8 mouse cellular contexts compared by ENCODE assay signal in the genomic region with DNA sequence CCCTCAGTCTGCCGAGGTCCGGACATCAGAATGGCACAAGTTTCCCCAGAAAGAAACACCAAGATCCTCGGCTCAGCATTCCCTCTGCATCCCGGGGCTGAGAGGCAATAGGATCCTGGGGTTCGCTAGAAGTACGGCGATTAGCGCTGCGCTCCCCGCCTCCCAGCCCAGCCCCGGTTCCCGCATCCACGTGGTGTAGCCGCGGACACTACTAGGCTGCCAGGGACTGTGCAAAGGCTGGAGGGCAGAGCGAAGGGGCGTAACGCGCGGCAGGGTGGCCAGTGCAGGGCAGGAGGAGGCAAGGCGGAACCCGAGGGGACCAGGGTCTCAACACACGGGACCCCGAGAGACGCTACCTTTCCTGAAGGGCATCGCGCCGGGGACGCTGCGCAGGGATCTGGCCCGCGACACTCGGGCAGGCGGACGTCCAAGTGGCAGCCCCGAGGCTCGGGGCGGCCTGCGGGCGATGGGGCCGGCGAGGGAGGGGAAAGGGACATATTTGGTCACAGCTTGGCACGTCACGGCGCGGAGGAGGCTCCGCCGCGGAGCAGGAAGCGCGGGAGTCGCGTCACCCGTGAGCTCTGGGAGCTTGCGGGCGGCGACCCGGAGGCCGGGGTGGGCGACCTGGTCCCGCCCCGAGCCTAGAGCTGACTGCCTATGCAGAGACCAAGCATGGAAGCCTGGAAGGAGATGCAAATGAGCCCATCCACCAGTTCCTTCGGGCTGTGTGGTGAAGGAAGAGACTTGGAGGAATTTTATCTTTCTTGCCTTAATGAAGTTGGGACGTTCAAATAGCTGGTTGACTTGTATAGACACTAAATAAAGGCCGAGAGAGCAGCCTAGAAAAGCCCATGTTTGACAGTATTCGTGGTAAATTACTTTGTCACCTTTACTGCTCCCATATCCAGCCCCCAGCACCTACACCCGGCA. TPM values are rescaled to one million over a fixed set of nuclear protein-coding genes. Genes with fewer than 3 reads are reported as not detected.
A peak's percentile ranks its signal among the peaks of the same experiment; 100 is the strongest.
DNase-seq lines count a peak whose midpoint lies in the region; ATAC-seq and TF ChIP-seq lines count a peak whose summit lies in the region.

A gene (minus strand): TSS at position 607 of the 930 bp plus-strand sequence.

- ATAC-seq in CD4-positive, CD25-positive, alpha-beta regulatory T cell, adult 4 months: peak; percentile 90
- peak; percentile 90 for ATAC-seq in forebrain, embryonic 15.5 days (replicated peaks)
- peak; percentile 71 for ATAC-seq in liver, postnatal 0 days
- peak; percentile 87 for ATAC-seq in neural tube, embryonic 12.5 days (ENCODE audit: low FRiP score, low read depth)

- no peak within 1 kb of the TSS for H3K27ac ChIP-seq in forebrain, embryonic 15.5 days (replicated peaks)
- peak within 1 kb of the TSS; percentile 81 for H3K27ac ChIP-seq in liver, postnatal 0 days (ENCODE audit: low read depth)
- H3K27ac ChIP-seq in neural tube, embryonic 12.5 days: no peak within 1 kb of the TSS
- H3K27ac ChIP-seq in testis, adult 2 months (ENCODE audit: control insufficient read depth, insufficient read depth, low read depth, low read length): peak within 1 kb of the TSS; percentile 65

- peak within 1 kb of the TSS; percentile 60 for H3K9ac ChIP-seq in forebrain, embryonic 15.5 days (replicated peaks)
- H3K9ac ChIP-seq in liver, postnatal 0 days (replicated peaks): peak within 1 kb of the TSS; percentile 71
- peak within 1 kb of the TSS; percentile 57 for H3K9ac ChIP-seq in neural tube, embryonic 12.5 days

- H3K4me2 ChIP-seq in forebrain, embryonic 15.5 days (replicated peaks): peak within 1 kb of the TSS; percentile 94
- H3K4me2 ChIP-seq in liver, postnatal 0 days (ENCODE audit: low read depth, low read length): peak within 1 kb of the TSS; percentile 87
- H3K4me2 ChIP-seq in neural tube, embryonic 12.5 days (replicated peaks): peak within 1 kb of the TSS; percentile 99

- TF ChIP-seq EP300 in liver, postnatal 0 days (IDR thresholded peaks at IDR 0.05; ENCODE audit: low read depth): no peak

- no peaks in the 10 kb centered on the region for H3K9me3 ChIP-seq in forebrain, embryonic 15.5 days
- no peaks in the 10 kb centered on the region for H3K9me3 ChIP-seq in liver, postnatal 0 days (ENCODE audit: low read length)
- H3K9me3 ChIP-seq in neural tube, embryonic 12.5 days: no peaks in the 10 kb centered on the region

- TF ChIP-seq CTCF in liver, postnatal 0 days (IDR thresholded peaks at IDR 0.05; ENCODE audit: low read depth): no peak
- TF ChIP-seq CTCF in testis, adult 2 months (IDR thresholded peaks at IDR 0.05; ENCODE audit: control insufficient read depth, insufficient read depth, insufficient replicate concordance, low read depth, low read length): no peak

- H3K4me1 ChIP-seq in forebrain, embryonic 15.5 days: peaks cover 18% of the 10 kb centered on the region
- peaks cover 26% of the 10 kb centered on the region for H3K4me1 ChIP-seq in liver, postnatal 0 days (ENCODE audit: insufficient read depth)
- peaks cover 20% of the 10 kb centered on the region for H3K4me1 ChIP-seq in neural tube, embryonic 12.5 days
- H3K4me1 ChIP-seq in testis, adult 2 months (ENCODE audit: control insufficient read depth, insufficient read depth, low read length): peaks cover 10% of the 10 kb centered on the region

- no peaks in the 10 kb centered on the region for H3K36me3 ChIP-seq in forebrain, embryonic 15.5 days
- no peaks in the 10 kb centered on the region for H3K36me3 ChIP-seq in liver, postnatal 0 days (replicated peaks; ENCODE audit: insufficient read depth, low read length)
- no peaks in the 10 kb centered on the region for H3K36me3 ChIP-seq in neural tube, embryonic 12.5 days
- H3K36me3 ChIP-seq in testis, adult 2 months (ENCODE audit: control insufficient read depth, insufficient read depth, low read length): no peaks in the 10 kb centered on the region

- peak within 1 kb of the TSS; percentile 59 for H3K4me3 ChIP-seq in forebrain, embryonic 15.5 days
- peak within 1 kb of the TSS; percentile 65 for H3K4me3 ChIP-seq in liver, postnatal 0 days (ENCODE audit: low read depth, low read length)
- H3K4me3 ChIP-seq in neural tube, embryonic 12.5 days: peak within 1 kb of the TSS; percentile 48
- peak within 1 kb of the TSS; percentile 77 for H3K4me3 ChIP-seq in testis, adult 2 months (ENCODE audit: control insufficient read depth, low read depth, low read length)

- intact Hi-C loops in heart, postnatal 25 days (cut with DNase I): loop anchor here (5.0 kb wide), 1 partner anchor 49 kb away; a partner anchor contains a TSS

- TF ChIP-seq POLR2A in testis, adult 2 months (IDR thresholded peaks at IDR 0.05; ENCODE audit: control insufficient read depth, low read depth, low read length): peak; percentile 52

- 2% methylated on average over 63 of the region's 67 CpGs for WGBS in forebrain, embryonic 15.5 days
- WGBS in liver, postnatal 0 days (ENCODE audit: insufficient replicate concordance): 4% methylated on average over 47 of the region's 67 CpGs
- 1% methylated on average over 67 of the region's 67 CpGs for WGBS in neural tube, embryonic 12.5 days

- H3K27me3 ChIP-seq in forebrain, embryonic 15.5 days: peaks cover 20% of the 10 kb centered on the region
- H3K27me3 ChIP-seq in liver, postnatal 0 days (ENCODE audit: insufficient read depth, low read length): 0 out of 2 replicates have a peak, but pooled peaks cover 12% of the 10 kb centered on the region
- H3K27me3 ChIP-seq in neural tube, embryonic 12.5 days (replicated peaks): peaks cover 27% of the 10 kb centered on the region
- H3K27me3 ChIP-seq in testis, adult 2 months (ENCODE audit: control insufficient read depth, insufficient read depth, low read length): no peaks in the 10 kb centered on the region

- DNase-seq in cerebellum, adult 11 months: peak; percentile 46
- DNase-seq in heart, postnatal 25 days (ENCODE audit: low spot score): peak; percentile 69
- DNase-seq in layer of hippocampus, adult 11-12 months (ENCODE audit: low spot score): peak; percentile 61
- DNase-seq in liver, postnatal 0 days: peak; percentile 79

RNA-seq across cellular contexts. Expression of the gene that starts here (rescaled TPM):
- 10 to 100 TPM; 17.6 to 22.7 TPM for polyA plus RNA-seq in CD4-positive, CD25-positive, alpha-beta regulatory T cell, adult 4 months (2017; shearing (Covaris generic))
- 32.5 and 33.5 TPM in 2 replicates for polyA plus RNA-seq in forebrain, embryonic 15.5 days (2015; fragmentation: Nextera tagmentation; extraction: Ambion mirVana)
- 10 to 100 TPM in 1 of 2 experiments, 1 to 10 TPM in 1; 7.8 to 10.4 TPM for total RNA-seq in heart, postnatal 25 days (2021)
- polyA plus RNA-seq in liver, postnatal 0 days (2015; fragmentation: Nextera tagmentation; extraction: Ambion mirVana): 3.0 and 3.3 TPM in 2 replicates
- 21.2 and 21.5 TPM in 2 replicates for polyA plus RNA-seq in neural tube, embryonic 12.5 days (2016; fragmentation: Nextera tagmentation; extraction: Ambion mirVana)
- 43.5 and 45.7 TPM in 2 replicates for polyA plus RNA-seq in testis, adult 2 months (2012; rRNA removed)

Comparison
In these comparisons a context has a peak if more than half of its experiments do, and no peak if none do; other contexts are left out.
1. H3K27ac ChIP-seq: peak in liver, postnatal 0 days (single experiment) and testis, adult 2 months (single experiment); none in forebrain, embryonic 15.5 days (single experiment) and neural tube, embryonic 12.5 days (single experiment).
2. Peak in every context shown above with its lines, with median percentiles within 50 percentile points of each other: ATAC-seq, DNase-seq, H3K4me2 ChIP-seq, H3K4me3 ChIP-seq and H3K9ac ChIP-seq.